Mouse (Mus musculus) hindbrain, embryonic 14.5 days (tissue): ENCODE data around the gene Tpgs1. TPM values are rescaled to one million over a fixed set of nuclear protein-coding genes. Genes with fewer than 3 reads are reported as not detected.

Experiments
- polyA plus RNA-seq: library from polyadenylated mRNA; unstranded; fragments of >200 nt; fragmentation: Nextera tagmentation; extraction: Ambion mirVana; gene quantifications from 2 replicates; pipeline ENCODE4 v1.2.1, GENCODE M21; 2014

The Tpgs1 gene
- polyA plus RNA-seq, 1 experiment from 2014 or later: 108 TPM

Other genes with a start within 250 kb of the Tpgs1 start
- gene Vmn2r83, start 200.6 kb upstream of the Tpgs1 start, polyA plus RNA-seq: not detected in 2 replicates
- 15.5 and 21.4 TPM in 2 replicates for gene Plpp2, start 135.6 kb upstream of the Tpgs1 start, polyA plus RNA-seq
- 53.1 and 53.5 TPM in 2 replicates for gene Mier2, start 114.2 kb upstream of the Tpgs1 start, polyA plus RNA-seq
- not detected in 2 replicates for gene Theg, start 82.0 kb upstream of the Tpgs1 start, polyA plus RNA-seq
- 0.99 and 1.2 TPM in 2 replicates for gene C2cd4c, start 55.3 kb upstream of the Tpgs1 start, polyA plus RNA-seq
- 19.8 and 20.8 TPM in 2 replicates for gene Shc2, start 31.5 kb upstream of the Tpgs1 start, polyA plus RNA-seq
- gene Odf3l2, start 23.6 kb upstream of the Tpgs1 start, polyA plus RNA-seq: 0.27 and 0.31 TPM in 2 replicates
- 0.68 and 1.2 TPM in 2 replicates for gene Madcam1, start 4.8 kb upstream of the Tpgs1 start, polyA plus RNA-seq
- gene Cdc34, start 12.8 kb downstream of the Tpgs1 start, polyA plus RNA-seq: 78.9 and 81.8 TPM in 2 replicates
- 1.5 and 1.8 TPM in 2 replicates for gene Gzmm, start 19.7 kb downstream of the Tpgs1 start, polyA plus RNA-seq
- gene Bsg, start 35.1 kb downstream of the Tpgs1 start, polyA plus RNA-seq: 930 and 976 TPM in 2 replicates
- gene Hcn2, start 47.3 kb downstream of the Tpgs1 start, polyA plus RNA-seq: 2.9 and 4.3 TPM in 2 replicates
- gene Polrmt, start 77.2 kb downstream of the Tpgs1 start, polyA plus RNA-seq: 32.8 and 36.5 TPM in 2 replicates
- 1.4 and 1.6 TPM in 2 replicates for gene Fgf22, start 85.7 kb downstream of the Tpgs1 start, polyA plus RNA-seq
- 92.8 and 96.7 TPM in 2 replicates for gene Rnf126, start 97.6 kb downstream of the Tpgs1 start, polyA plus RNA-seq
- gene Fstl3, start 107.9 kb downstream of the Tpgs1 start, polyA plus RNA-seq: 1.6 and 2.2 TPM in 2 replicates
- gene Prss57, start 121.6 kb downstream of the Tpgs1 start, polyA plus RNA-seq: 0.08 and 0.29 TPM in 2 replicates
- gene Palm, start 124.2 kb downstream of the Tpgs1 start, polyA plus RNA-seq: 240 and 247 TPM in 2 replicates
- 0.08 and 0.74 TPM in 2 replicates for gene Misp, start 151.6 kb downstream of the Tpgs1 start, polyA plus RNA-seq
- gene Ptbp1, start 185.1 kb downstream of the Tpgs1 start, polyA plus RNA-seq: 59.5 and 62.6 TPM in 2 replicates
- gene Prtn3, start 205.1 kb downstream of the Tpgs1 start, polyA plus RNA-seq: 10.1 and 12.8 TPM in 2 replicates
- 288 and 294 TPM in 2 replicates for gene Plppr3, start 205.3 kb downstream of the Tpgs1 start, polyA plus RNA-seq
- 0.47 TPM in 1 of 2 replicates, not detected in the other for gene Elane, start 216.9 kb downstream of the Tpgs1 start, polyA plus RNA-seq
- not detected in 2 replicates for gene Cfd, start 221.5 kb downstream of the Tpgs1 start, polyA plus RNA-seq
- 42.0 and 42.5 TPM in 2 replicates for gene Med16, start 239.6 kb downstream of the Tpgs1 start, polyA plus RNA-seq
- 1.1 TPM in 1 of 2 replicates, not detected in the other for gene Gm26602, start 241.5 kb downstream of the Tpgs1 start, polyA plus RNA-seq
- 1.7 and 2.6 TPM in 2 replicates for gene Kiss1r, start 247.6 kb downstream of the Tpgs1 start, polyA plus RNA-seq